Mouse (Mus musculus): ENCODE results near the gene Rras.

Gene Rras

GRCm38 (mm10) chr7:45027761-45028160, 10.0 kb downstream of the Rras start:
- peak; percentile 90 for DNase-seq

GRCm38 (mm10) chr7:45028351-45028750, 10.6 kb downstream of the Rras start:
- DNase-seq: peak; percentile 90

GRCm38 (mm10) chr7:45029995-45030394, 12.2 kb downstream of the Rras start:
- peak; percentile 83 for DNase-seq

- peak; percentile 93 for DNase-seq
Observed at GRCm38 (mm10) chr7:45030857-45031256, 13.1 kb downstream of the Rras start.

- DNase-seq: peak; percentile 85
Observed at GRCm38 (mm10) chr7:45033722-45034359, 16.1 kb downstream of the Rras start.

- DNase-seq: no peak
Observed at GRCm38 (mm10) chr7:45035631-45036030, 17.9 kb downstream of the Rras start.

- DNase-seq: peak; percentile 89
Observed at GRCm38 (mm10) chr7:45036702-45037101, 18.9 kb downstream of the Rras start.

GRCm38 (mm10) chr7:45037720-45038361, 20.1 kb downstream of the Rras start:
- DNase-seq: peak; percentile 93

GRCm38 (mm10) chr7:45038411-45038810, 20.6 kb downstream of the Rras start:
- DNase-seq: peak; percentile 88

GRCm38 (mm10) chr7:45040851-45041250, 23.1 kb downstream of the Rras start:
- no peak for DNase-seq

- peak; percentile 85 for DNase-seq
Observed at GRCm38 (mm10) chr7:45043307-45043706, 25.5 kb downstream of the Rras start.

- DNase-seq: peak; percentile 85
Observed at GRCm38 (mm10) chr7:45045741-45046140, 28.0 kb downstream of the Rras start.

- DNase-seq: peak; percentile 93
Observed at GRCm38 (mm10) chr7:45046853-45047350, 29.1 kb downstream of the Rras start.

- peak; percentile 92 for DNase-seq
Observed at GRCm38 (mm10) chr7:45047491-45047890, 29.7 kb downstream of the Rras start.

- DNase-seq: peak; percentile 94
Observed at GRCm38 (mm10) chr7:45048001-45048890, 30.5 kb downstream of the Rras start.

GRCm38 (mm10) chr7:45048923-45049657, 31.3 kb downstream of the Rras start:
- DNase-seq: peak; percentile 96

GRCm38 (mm10) chr7:45050945-45051600, 33.3 kb downstream of the Rras start:
- peak; percentile 99 for DNase-seq

- DNase-seq: peak; percentile 94
Observed at GRCm38 (mm10) chr7:45051601-45051974, 33.8 kb downstream of the Rras start.

- DNase-seq: peak; percentile 97
Observed at GRCm38 (mm10) chr7:45052181-45052861, 34.6 kb downstream of the Rras start.

GRCm38 (mm10) chr7:45052862-45053116, 35.0 kb downstream of the Rras start, which contains the start of gene Prr12:
Prr12 (minus strand) TSS chr7:45052881.
- no peak for DNase-seq

- peak; percentile 99 for DNase-seq
Observed at GRCm38 (mm10) chr7:45053117-45053930, 35.6 kb downstream of the Rras start.
